Mouse (Mus musculus) heart, embryonic 13.5 days (tissue): ENCODE results near the gene Dhx9. TPM values are rescaled to one million over a fixed set of nuclear protein-coding genes. Genes with fewer than 3 reads are reported as not detected.

ENCODE experiments used
- polyA plus RNA-seq: library from polyadenylated mRNA; unstranded; fragments of >200 nt; fragmentation: Nextera tagmentation; extraction: Ambion mirVana; gene quantifications from 2 replicates; pipeline ENCODE4 v1.2.1, GENCODE M21; 2015

Gene Dhx9
- polyA plus RNA-seq, 1 experiment from 2014 or later, result 21.5 TPM

Other genes starting within 250 kb of the Dhx9 start
- gene Lamc1, start 154.9 kb downstream of the Dhx9 start, polyA plus RNA-seq, result 75.3 and 78.2 TPM in 2 replicates
- gene Shcbp1l, start 62.5 kb downstream of the Dhx9 start, polyA plus RNA-seq, result 0.31 and 0.33 TPM in 2 replicates
- 5.9 and 6.8 TPM in 2 replicates for gene Npl, start 62.4 kb upstream of the Dhx9 start, polyA plus RNA-seq
- gene Rgs8, start 165.4 kb upstream of the Dhx9 start, polyA plus RNA-seq, result 0.56 and 0.60 TPM in 2 replicates